Mouse (Mus musculus) erythroblast, embryonic 14.5 days (primary cell): ENCODE measurements around the gene Abhd17a.

Experiments used
- GATA1 ChIP-seq: IDR thresholded peaks from 2 replicates; pipeline ENCODE4 v1.6.1; 2012; ENCODE audit warnings: low read length, inconsistent platforms, mixed read lengths
- TAL1 ChIP-seq: IDR thresholded peaks from 3 replicates; pipeline ENCODE4 v1.6.1; 2012; ENCODE audit warnings: low read length, inconsistent platforms, mixed read lengths

DNA sequence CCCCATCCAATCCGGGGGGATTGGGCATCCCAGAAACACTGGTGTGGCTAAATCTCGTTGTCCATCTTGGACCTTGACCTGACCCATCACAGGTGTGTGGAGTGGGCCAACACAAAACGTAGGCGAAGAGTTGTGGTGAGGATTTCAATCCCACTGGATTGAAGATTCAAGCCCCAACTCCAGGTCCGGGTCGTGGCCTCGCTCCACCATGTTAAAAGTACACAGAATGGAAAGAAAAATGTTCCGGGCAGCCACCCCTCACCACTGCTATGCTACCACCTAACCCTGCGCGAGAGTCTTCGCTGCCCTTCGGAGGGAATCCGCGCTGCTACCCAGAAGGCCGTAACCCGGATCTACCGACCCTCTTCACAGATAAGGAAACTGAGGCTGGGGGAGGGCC lies 14.2 kb downstream of the Abhd17a start:
- no peak for TF ChIP-seq TAL1
- no peak for TF ChIP-seq GATA1
